ENCODE assay signal across 9 mouse cellular contexts in the genomic region with DNA sequence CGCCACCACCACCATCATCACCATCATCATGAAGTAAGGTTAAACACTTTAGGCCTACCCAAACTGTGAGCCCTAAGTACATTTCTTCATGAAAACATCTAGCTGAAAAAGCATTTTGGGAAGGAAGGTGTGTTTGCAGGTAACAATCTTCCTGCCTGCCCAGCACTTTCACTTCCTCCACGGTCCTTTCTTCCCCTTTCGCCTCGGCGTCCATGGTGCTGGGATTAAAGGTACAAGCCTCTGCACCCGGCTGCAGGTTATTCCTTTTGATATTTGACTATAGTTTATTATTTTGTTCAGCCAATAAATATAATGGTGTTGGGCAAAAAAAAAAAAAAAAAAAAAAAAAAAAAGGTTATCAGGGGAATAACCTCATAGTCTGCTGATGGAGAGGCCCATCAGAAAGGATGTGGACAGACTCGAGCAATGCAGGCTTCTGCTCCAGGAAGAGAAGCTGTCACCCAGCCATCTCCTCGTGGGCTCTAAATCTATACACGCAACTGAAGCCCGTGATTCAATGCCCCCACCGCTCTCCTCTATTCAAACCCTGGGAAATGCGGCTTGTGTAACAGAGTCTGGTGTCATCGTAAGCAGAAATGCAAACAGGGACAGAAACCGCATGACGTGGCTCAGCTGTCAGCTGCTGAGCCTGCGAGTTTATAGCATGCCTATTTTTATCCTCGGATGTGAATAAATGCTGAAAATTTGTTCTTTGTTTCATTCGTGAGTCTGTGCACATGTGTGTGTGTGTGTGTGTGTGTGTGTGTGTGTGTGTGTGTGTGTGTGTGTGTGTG. TPM values are rescaled to one million over a fixed set of nuclear protein-coding genes. Genes with fewer than 3 reads are reported as not detected.
DNase-seq lines count a peak whose midpoint lies in the region; ATAC-seq and TF ChIP-seq lines count a peak whose summit lies in the region.
"Had no signal": no experiment of that assay in that cellular context is flagged by ENCODE, and none has a peak within 500 bp of the region (broad histone marks: within the 10 kb centered on the region; RNA-seq: fewer than 3 reads in every experiment).

No protein-coding gene starts in this region.

- H3K79me2 ChIP-seq in CH12.LX (replicated peaks; ENCODE audit: control insufficient read depth, extremely low read depth, insufficient read depth, poor library complexity, severe bottlenecking) = no peaks in the 10 kb centered on the region

- H3K9me3 ChIP-seq in CH12.LX (replicated peaks; ENCODE audit: low read length) = peaks cover 9% of the 10 kb centered on the region
- H3K9me3 ChIP-seq in neural tube, embryonic 15.5 days (replicated peaks) = no peaks in the 10 kb centered on the region

- H3K27me3 ChIP-seq in CH12.LX (replicated peaks) = no peaks in the 10 kb centered on the region
- H3K27me3 ChIP-seq in neural tube, embryonic 15.5 days (replicated peaks) = no peaks in the 10 kb centered on the region

- peak overlapping the region; percentile 81 for H3K4me2 ChIP-seq in CH12.LX (ENCODE audit: insufficient read depth, low read depth, poor library complexity, severe bottlenecking)
- no peak overlapping the region for H3K4me2 ChIP-seq in neural tube, embryonic 15.5 days

- no peak for DNase-seq in frontal cortex, postnatal 25 days (ENCODE audit: low spot score in 2 of 2)
- DNase-seq in CH12.LX (ENCODE audit: extremely low read depth) = peak; percentile 80
- peak; percentile 31 to 39 for DNase-seq in kidney, postnatal 4 days
- DNase-seq in lung, postnatal 10 days = peak; percentile 41
- DNase-seq in spleen, adult 18-20 months = peak; percentile 49 to 50
- no peak for DNase-seq in cerebellum, adult 9-10 months

- no peak overlapping the region for H3K27ac ChIP-seq in CH12.LX (ENCODE audit: insufficient read depth, low read depth)
- no peak overlapping the region for H3K27ac ChIP-seq in neural tube, embryonic 15.5 days (replicated peaks)
- H3K27ac ChIP-seq: heart, adult 2 months had no signal

- WGBS in neural tube, embryonic 15.5 days = 73% methylated on average over 18 of the region's 18 CpGs

- H3K9ac ChIP-seq in CH12.LX (ENCODE audit: insufficient read depth, low read depth) = no peak overlapping the region
- no peak overlapping the region for H3K9ac ChIP-seq in neural tube, embryonic 15.5 days (replicated peaks)

- dilution Hi-C loops in CH12.LX (cut with MboI; ENCODE audit: extremely low pct_ligation_motif_present, extremely low pct_unique_long_range_greater_than_20kb, low sequenced_read_pairs) = no loop called here

- peak overlapping the region in 2 of 3 experiments; percentile 19 to 33 for H3K4me3 ChIP-seq in CH12.LX (replicated peaks in 1 of 3; ENCODE audit: low read depth in 2 of 3, low read length in 2 of 3, poor library complexity in 1 of 3)
- no peak overlapping the region for H3K4me3 ChIP-seq in neural tube, embryonic 15.5 days (replicated peaks)
- H3K4me3 ChIP-seq: heart, adult 2 months had no signal

- TF ChIP-seq EP300 in CH12.LX (IDR thresholded peaks at IDR 0.05; ENCODE audit: low read length) = no peak; the same call in none of the 2 replicates

- peaks cover 12 to 22% of the 10 kb centered on the region in 2 experiments for H3K4me1 ChIP-seq in CH12.LX (ENCODE audit: control insufficient read depth in 1 of 2, insufficient read depth in 2 of 2)
- H3K4me1 ChIP-seq in neural tube, embryonic 15.5 days = peaks cover 13% of the 10 kb centered on the region

- TF ChIP-seq RAD21 in CH12.LX (IDR thresholded peaks at IDR 0.05; ENCODE audit: low read depth, low read length) = no peak

- TF ChIP-seq CTCF in CH12.LX (conservative IDR thresholded peaks at IDR 0.05 in 1 of 2, IDR thresholded peaks at IDR 0.05 in 1 of 2; ENCODE audit: low read depth in 2 of 2, low read length in 2 of 2) = no peak

- no peaks in the 10 kb centered on the region for H3K36me3 ChIP-seq in CH12.LX (replicated peaks in 1 of 2; ENCODE audit: control insufficient read depth in 1 of 2, insufficient read depth in 1 of 2, low read length in 1 of 2)
- H3K36me3 ChIP-seq in neural tube, embryonic 15.5 days = no peaks in the 10 kb centered on the region

- no peak for TF ChIP-seq POLR2A in CH12.LX (IDR thresholded peaks at IDR 0.05; ENCODE audit: low read depth, low read length)

- in situ Hi-C loops in CH12.LX (cut with MboI; ENCODE audit: low pct_ligation_motif_present, low pct_unique_long_range_greater_than_20kb, low sequenced_read_pairs) = no loop called here

- ATAC-seq in frontal cortex, adult (ENCODE audit: low TSS enrichment) = peak; percentile 87
- no peak for ATAC-seq in neural tube, embryonic 15.5 days (ENCODE audit: low FRiP score)

TF ChIP-seq in CH12.LX, 34 proteins besides CTCF, POLR2A, EP300 and RAD21:
- TF ChIP-seq MAFK (IDR thresholded peaks at IDR 0.05; ENCODE audit: insufficient replicate concordance, low read length) (peak; percentile 63; the same call in 1 of the 2 replicates), ZMIZ1 (IDR thresholded peaks at IDR 0.05; ENCODE audit: low read depth, low read length) (no peak), BHLHE40 (IDR thresholded peaks at IDR 0.05; ENCODE audit: low read depth, low read length) (peak; percentile 70), ZNF384 (IDR thresholded peaks at IDR 0.05; ENCODE audit: low read depth, low read length) (peak; percentile 83), IRF4 (IDR thresholded peaks at IDR 0.05; ENCODE audit: low read depth, low read length) (peak; percentile 78), CHD2 (IDR thresholded peaks at IDR 0.05; ENCODE audit: low read length) (no peak), ETS1 (conservative IDR thresholded peaks at IDR 0.05; ENCODE audit: low read depth, low read length) (peak; percentile 93), TCF12 (IDR thresholded peaks at IDR 0.05; ENCODE audit: low read depth, low read length) (0 out of 2 replicates have a peak, but pooled peaks have one; percentile 31), MEF2A (IDR thresholded peaks at IDR 0.05; ENCODE audit: borderline replicate concordance, low read depth, low read length) (peak; percentile 88), MYC (IDR thresholded peaks at IDR 0.05; ENCODE audit: low read depth, low read length) (no peak)

RNA-seq across cellular contexts. Expression of gene Kras, which starts 56.5 kb away (rescaled TPM):
- total RNA-seq in CH12.LX (2012; rRNA removed) (5.9 and 7.6 TPM in 2 replicates), CH12.LX (2014; rRNA removed) (18.8 and 22.3 TPM in 2 replicates)
- 32.8 and 44.6 TPM in 2 replicates for polyA plus RNA-seq in CH12.LX (2012; ENCODE audit: insufficient read length, low read depth)
- polyA plus RNA-seq in neural tube, embryonic 15.5 days (2015; fragmentation: Nextera tagmentation; extraction: Ambion mirVana) = 69.6 and 76.5 TPM in 2 replicates

Comparison
In these comparisons a context has a peak if more than half of its experiments do, and no peak if none do; other contexts are left out.
1. DNase-seq: peak in CH12.LX (single experiment), kidney, postnatal 4 days (2 of 2), lung, postnatal 10 days (single experiment) and spleen, adult 18-20 months (2 of 2); none in frontal cortex, postnatal 25 days (0 of 2) and cerebellum, adult 9-10 months (single experiment).